Mouse (Mus musculus) inflammation-experienced regulatory T-cells, adult 6 months (primary cell): ENCODE data around the gene Vmn1r8. TPM values are rescaled to one million over a fixed set of nuclear protein-coding genes. Genes with fewer than 3 reads are reported as not detected.
"Not testable (repeated sequence)": the region's sequence is repeated elsewhere in the genome, so short reads cannot be mapped to it uniquely, and the experiment has no call there.

ENCODE experiments used
- ATAC-seq: one replicate; pipeline ENCODE4 v1.8.0; 2017
- polyA plus RNA-seq, 3 experiments: library from polyadenylated mRNA; unstranded; fragments of 100-300 nt; shearing (Covaris generic); gene quantifications; one replicate each; pipeline ENCODE4 v1.2.1; 2017

The Vmn1r8 gene
- polyA plus RNA-seq = not detected

DNA sequence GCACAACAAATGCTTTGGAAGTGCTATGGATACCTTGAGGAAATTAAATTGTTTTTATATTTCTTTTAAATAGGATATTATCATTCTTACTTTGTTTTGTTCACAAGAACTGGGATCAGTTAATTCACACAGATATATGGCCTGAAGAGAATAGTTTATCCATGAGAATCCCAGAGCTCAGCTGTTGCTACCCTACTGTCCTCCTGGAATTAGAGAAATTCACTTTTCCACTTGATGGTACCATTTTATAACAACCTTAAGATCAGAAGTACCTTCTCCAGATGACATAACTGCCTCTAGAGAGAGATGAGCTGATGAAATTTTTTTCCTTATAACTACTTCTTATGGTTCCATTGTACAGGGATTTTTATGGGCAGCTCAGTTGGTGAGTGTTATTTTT lies at the start of gene Vmn1r8:
Vmn1r8 (plus strand) TSS at position 301 of the 400 bp plus-strand sequence.
- ATAC-seq = no peak

DNA sequence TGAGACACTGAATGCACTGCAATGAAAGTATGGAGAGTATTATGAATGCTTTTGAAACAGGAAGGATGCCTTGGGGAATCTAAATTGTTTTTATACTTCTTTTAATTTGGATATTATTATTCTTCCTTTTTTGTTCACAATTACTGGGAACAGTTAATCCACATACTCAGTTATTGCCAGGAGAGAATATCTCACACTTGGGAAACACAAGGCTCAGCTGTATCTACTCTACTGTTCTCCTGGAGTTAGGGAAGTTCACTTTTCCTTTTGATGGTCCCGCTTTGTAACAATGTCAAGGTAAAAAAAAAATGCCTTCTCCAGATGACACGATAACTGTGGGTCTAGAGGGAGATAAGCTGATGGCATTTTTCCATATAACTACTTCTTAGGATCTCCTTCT lies 35.1 kb upstream of the Vmn1r8 start, which contains the start of gene Vmn1r6:
Vmn1r6 (plus strand) TSS at position 301 of the 400 bp plus-strand sequence.
- no peak for ATAC-seq

DNA sequence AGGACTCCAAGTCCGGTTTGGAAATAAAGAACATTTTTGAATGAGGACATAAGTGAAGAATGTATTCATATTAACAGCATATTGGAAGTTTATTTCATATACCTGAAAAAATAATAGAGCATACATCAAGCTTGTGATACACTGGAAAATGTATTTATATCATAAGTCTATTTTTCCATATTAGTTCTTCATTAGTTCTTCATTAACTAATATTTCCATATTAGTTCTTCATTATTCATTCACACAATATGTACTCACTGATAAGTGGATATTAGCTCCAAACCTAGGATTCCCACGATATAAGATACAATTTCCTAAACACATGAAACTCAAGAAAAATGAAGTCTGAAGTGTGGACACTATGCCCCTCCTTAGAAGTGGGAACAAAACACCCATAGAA lies 6.9 kb upstream of the Vmn1r8 start, which contains the start of gene Vmn1r7:
Vmn1r7 (minus strand) TSS at position 101 of the 400 bp plus-strand sequence.
- not testable (repeated sequence) for ATAC-seq

DNA sequence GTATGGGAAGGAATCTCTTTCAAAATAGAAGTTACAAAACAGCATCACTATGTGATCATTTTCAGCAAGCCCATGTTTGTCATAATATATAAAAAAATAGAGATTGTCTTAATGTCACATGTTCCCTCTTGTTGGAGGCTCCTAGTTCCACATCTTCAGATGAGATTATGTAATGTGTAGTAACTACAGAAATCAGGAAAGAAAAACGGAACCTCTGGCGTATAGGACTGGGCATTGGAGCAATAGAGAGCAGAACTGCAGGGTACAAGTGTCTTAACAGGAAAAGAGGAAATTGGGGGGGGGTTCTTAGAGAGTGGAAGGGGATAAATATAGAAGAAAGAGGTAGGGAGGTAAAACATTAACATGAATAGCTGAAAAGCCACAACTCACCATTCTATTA lies 2.6 kb downstream of the Vmn1r8 start:
- no peak for ATAC-seq

DNA sequence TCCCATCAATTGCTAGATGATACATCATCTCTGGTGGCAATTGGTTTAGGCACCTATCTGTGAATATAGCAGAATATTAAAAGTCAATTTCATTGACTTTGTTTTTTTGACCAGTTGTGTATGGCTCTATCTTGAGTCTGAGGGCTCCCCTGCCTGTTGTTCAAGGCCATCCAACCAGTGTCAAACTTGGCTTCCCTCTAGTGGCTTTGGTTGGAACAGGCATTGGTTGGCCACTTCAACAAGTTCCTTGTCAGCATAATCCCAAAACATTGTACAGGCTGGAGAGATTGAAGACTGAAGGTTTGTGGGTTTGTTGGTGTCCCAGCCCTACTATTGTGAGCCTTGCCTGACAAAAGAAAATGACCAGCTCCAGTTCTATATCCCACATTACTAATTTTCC lies 31.6 kb downstream of the Vmn1r8 start:
- ATAC-seq = no peak

DNA sequence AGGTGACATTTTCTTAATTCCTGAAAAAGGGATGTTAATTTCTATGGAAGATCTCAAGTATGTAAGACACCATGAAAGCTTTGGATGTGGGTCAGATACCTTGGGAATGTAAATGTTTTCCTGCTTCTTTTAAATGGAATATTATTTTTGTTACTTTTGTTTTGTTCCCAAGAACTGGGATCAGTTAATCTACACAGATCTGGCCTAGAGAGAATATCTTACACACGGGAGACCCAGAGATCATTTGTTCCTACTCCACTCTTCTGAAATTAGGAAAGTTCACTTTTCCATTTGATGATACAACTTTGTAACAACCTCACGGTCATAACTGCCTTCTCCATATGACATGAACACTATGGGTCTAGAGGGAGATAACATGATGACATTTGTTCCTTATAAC lies 34.4 kb downstream of the Vmn1r8 start, which contains the start of gene Vmn1r9:
Vmn1r9 (plus strand) TSS at position 301 of the 400 bp plus-strand sequence.
- no peak for ATAC-seq

Other genes with a start within 250 kb of the Vmn1r8 start
- 10 to 100 TPM; 15.7 to 24.7 (median 22.9) TPM for gene Kbtbd2, start 234.5 kb upstream of the Vmn1r8 start, polyA plus RNA-seq
- gene Fkbp9, start 200.2 kb upstream of the Vmn1r8 start, polyA plus RNA-seq = not detected
- gene Nt5c3, start 108.4 kb upstream of the Vmn1r8 start, polyA plus RNA-seq = 10 to 100 TPM; 55.7 to 77.7 (median 57.7) TPM
- gene Vmn1r4, start 108.3 kb upstream of the Vmn1r8 start, polyA plus RNA-seq = not detected
- not detected for gene Vmn1r5, start 62.0 kb upstream of the Vmn1r8 start, polyA plus RNA-seq
- not detected for gene Vmn1r6, start 35.0 kb upstream of the Vmn1r8 start, polyA plus RNA-seq
- gene Vmn1r7, start 7.0 kb upstream of the Vmn1r8 start, polyA plus RNA-seq = not detected
- gene Vmn1r9, start 34.5 kb downstream of the Vmn1r8 start, polyA plus RNA-seq = not detected
- not detected for gene Vmn1r10, start 77.2 kb downstream of the Vmn1r8 start, polyA plus RNA-seq
- gene Vmn1r11, start 101.2 kb downstream of the Vmn1r8 start, polyA plus RNA-seq = not detected
- gene Vmn1r12, start 124.6 kb downstream of the Vmn1r8 start, polyA plus RNA-seq = not detected
- gene Vmn1r13, start 171.0 kb downstream of the Vmn1r8 start, polyA plus RNA-seq = 1 to 10 TPM in 1 of 3 experiments, under 1 TPM in 1, not detected in 1; 0.55 to 1.5 TPM
- gene Vmn1r14, start 199.4 kb downstream of the Vmn1r8 start, polyA plus RNA-seq = under 1 TPM in 1 of 3 experiments, not detected in 2; 0.08 TPM
- under 1 TPM in 1 of 3 experiments, not detected in 2; 0.21 TPM for gene Vmn1r15, start 225.7 kb downstream of the Vmn1r8 start, polyA plus RNA-seq